Mouse (Mus musculus) gonadal fat pad, adult 2 months (tissue): Measurements from ENCODE around the gene Krtap16-1. TPM values are rescaled to one million over a fixed set of nuclear protein-coding genes. Genes with fewer than 3 reads are reported as not detected.
A peak's percentile ranks its signal among the peaks of the same experiment; 100 is the strongest.

Experiments
- DNase-seq: peaks from one replicate; pipeline ENCODE4 v3.0.0-alpha.2; 2012; ENCODE audit warnings: low read depth
- polyA plus RNA-seq: library from polyadenylated mRNA; depleted of rRNA; stranded (reverse); fragments of >200 nt; gene quantifications from 2 replicates; pipeline ENCODE4 v1.2.3, GENCODE M21; 2012; rRNA removed

Krtap16-1 gene
- polyA plus RNA-seq = not detected in 2 replicates

- no peak for DNase-seq
These were observed at the start of gene Krtap16-1 for GRCm38 (mm10) chr11:99986180-99986647. Gene Krtap16-1 (minus strand): TSS chr11:99986597.

DNA sequence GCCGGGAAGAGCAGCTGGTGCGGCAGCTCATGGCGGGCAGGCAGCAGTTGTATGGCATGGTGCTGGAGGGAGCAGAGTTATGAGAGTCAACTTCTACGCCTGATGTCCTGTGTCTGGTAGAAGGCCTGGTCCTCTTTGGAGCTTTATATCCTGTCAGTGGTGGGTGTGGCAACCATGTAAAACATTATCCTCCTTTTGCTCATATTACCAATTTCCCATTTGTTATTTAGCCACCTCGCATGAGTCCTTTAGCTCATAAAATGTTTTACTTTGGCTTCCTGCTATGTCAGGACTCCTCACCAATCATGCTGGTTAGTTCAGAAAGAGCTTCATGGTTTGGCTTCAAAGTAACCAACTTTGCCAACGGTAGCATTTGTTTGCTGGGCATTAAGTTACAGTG is 43.4 kb upstream of the Krtap16-1 start, which contains the start of gene Krt33b:
TSS of gene Krt33b (minus strand) at position 101 of the 400 bp plus-strand sequence.
- no peak for DNase-seq

DNA sequence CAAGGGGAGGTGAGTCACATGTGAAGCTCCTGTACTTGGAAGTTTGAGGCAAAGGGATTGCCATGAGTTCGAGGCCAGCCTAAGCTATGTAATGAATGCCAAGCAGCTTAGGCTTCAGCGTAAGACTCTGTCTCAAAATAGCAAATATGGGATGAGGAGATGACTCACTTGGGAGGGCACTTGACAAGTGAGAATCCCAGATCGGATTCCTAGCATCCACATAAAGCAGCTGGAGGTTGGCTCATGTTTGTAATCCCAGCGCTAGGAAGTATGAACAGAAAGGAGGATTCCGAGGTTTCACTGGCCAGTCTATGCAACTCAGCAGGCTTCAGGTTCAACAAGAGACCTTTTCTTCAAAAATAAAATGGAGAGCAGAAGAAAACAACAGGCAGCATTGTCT is 35.0 kb upstream of the Krtap16-1 start:
- DNase-seq = no peak

DNA sequence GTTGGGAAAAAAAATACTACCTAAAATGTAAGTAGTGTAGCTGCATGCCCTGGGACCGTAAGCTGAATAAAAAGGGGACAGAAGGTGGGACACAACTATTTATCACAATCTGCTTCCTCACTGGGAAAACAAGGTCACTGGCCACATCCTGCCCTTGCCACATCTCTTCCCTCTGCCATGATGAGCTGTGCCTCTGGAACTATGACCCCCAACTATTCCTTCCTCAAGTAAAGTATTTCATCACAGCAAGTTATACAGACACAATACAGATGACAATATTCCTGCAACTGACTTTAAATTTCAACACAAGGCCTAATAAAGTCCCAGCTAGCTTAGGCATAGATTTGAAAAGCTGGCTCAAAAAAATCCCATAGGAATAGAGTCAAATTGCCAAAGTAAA is 33.1 kb upstream of the Krtap16-1 start:
- DNase-seq = no peak

GRCm38 (mm10) chr11:100016112-100016511 is 29.7 kb upstream of the Krtap16-1 start, which contains the start of gene Krt33a:
Gene Krt33a (minus strand): TSS chr11:100016212.
- no peak for DNase-seq

DNA sequence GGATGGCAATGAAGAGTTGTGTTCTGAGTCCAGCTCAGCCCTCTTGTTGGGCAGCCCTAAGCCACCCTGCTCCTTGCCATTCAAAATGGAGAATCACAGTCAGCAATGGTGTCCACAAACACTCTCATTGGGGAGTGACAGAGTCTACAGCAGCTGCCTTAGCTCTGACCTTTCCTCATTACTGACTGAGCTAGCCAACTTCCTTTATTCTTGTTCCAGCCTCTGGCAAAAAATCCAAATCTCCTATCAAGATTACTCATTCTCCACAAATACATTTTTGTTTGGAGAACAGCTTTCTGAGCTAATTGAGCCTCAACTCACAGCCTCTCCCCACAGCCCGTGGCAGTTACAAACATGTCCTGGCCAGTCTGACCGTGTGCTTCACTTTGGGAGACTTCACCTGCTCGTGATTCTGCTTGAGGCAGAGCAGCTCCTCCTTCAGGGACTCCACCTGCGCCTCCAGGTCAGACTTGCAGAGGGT is 27.3 kb upstream of the Krtap16-1 start:
- no peak for DNase-seq

GRCm38 (mm10) chr11:100010682-100011081 is 24.3 kb upstream of the Krtap16-1 start:
- no peak for DNase-seq

- no peak for DNase-seq
These were observed 21.9 kb upstream of the Krtap16-1 start for GRCm38 (mm10) chr11:100008336-100008735.

- DNase-seq = no peak
These were observed 20.2 kb upstream of the Krtap16-1 start for GRCm38 (mm10) chr11:100006624-100007023.

GRCm38 (mm10) chr11:100005905-100006304 is 19.5 kb upstream of the Krtap16-1 start:
- DNase-seq = peak; percentile 59

GRCm38 (mm10) chr11:100004846-100005245 is 18.4 kb upstream of the Krtap16-1 start:
- no peak for DNase-seq

GRCm38 (mm10) chr11:99999091-99999490 is 12.7 kb upstream of the Krtap16-1 start:
- DNase-seq = no peak

DNA sequence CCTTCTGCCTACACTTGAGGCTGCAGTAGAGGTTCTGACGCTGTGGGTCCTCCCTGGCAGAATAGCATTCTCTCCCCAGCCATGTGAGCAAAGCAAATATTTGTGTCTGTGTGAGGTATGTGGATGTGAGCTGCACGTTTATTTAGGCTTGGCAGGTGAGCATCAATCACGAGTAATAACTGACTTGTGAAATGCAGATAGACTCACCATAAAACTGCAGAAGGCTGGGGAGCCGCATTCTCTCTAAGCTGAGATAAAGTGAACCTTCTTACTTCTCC is 7.9 kb upstream of the Krtap16-1 start:
- DNase-seq = no peak

- no peak for DNase-seq
These were observed 7.4 kb upstream of the Krtap16-1 start, which contains the start of gene Krtap17-1 for GRCm38 (mm10) chr11:99993620-99994383. Gene Krtap17-1 (minus strand): TSS chr11:99993994.

GRCm38 (mm10) chr11:99990571-99990970 is 4.2 kb upstream of the Krtap16-1 start:
- no peak for DNase-seq

DNA sequence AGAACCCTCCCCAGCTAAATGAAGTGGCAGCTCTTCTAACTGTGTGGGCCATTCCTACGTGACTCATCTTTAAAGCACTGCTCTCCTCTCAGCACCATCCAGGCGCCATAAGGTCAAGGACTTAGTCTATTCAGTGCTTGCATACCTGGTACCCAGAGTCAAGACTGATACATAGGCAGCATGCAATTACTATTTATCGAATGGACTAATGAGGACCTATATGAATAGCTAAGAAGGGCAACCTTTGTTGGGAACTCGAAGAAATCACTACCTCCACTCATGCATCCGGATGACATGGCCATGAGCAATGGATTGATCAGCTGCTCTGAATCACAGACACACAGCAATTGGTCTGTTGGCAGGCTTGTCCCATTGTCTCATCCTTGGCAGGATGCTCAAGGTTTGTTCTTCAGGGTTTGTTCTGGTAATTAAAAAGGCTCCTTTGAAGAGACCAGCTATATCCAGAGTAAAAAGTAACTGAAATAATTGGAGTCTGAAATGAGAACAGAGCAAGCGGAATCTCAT is 3.5 kb upstream of the Krtap16-1 start:
- no peak for DNase-seq

DNA sequence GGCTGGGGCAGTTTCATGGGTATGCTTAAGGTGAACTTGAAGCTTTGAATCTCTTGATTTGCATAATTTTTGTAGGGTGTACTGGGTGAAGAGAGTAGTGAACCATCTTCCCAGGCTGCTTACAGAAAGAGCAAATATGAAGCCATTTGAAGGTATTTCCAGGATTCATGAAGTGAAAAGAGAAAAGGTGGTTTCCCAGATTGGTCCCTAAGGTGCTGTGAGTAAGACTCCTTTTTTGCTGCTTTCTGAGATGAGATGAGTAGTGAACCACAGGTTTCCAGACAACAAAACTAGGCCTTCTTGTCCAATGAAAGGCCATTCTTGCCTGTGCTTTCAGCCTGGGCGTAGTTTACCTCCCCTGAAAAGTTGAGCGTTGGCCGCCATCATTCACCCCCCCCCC is 2.1 kb upstream of the Krtap16-1 start:
- DNase-seq = no peak

- no peak for DNase-seq
These were observed 905 bp downstream of the Krtap16-1 start for GRCm38 (mm10) chr11:99985291-99986092.

DNA sequence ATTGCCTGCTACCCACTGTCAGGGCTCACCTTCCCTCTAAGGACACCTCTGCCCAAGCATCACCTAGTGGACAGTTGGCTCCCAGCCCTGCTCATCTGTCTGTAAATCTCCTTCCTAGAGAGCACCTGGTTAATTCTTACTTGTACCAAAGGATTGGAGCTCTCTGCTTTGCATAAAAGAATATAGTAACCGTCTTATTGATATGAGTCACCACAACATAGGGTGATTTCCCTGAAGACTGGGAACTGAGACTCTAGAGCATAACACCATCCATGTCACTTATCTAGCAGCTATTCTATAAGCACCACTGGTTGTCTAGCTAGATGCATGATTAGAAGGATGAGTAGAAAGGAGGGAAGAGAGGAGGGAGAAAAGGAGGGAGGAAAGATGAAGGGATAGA is 3.0 kb downstream of the Krtap16-1 start:
- DNase-seq = no peak

GRCm38 (mm10) chr11:99982731-99983130 is 3.7 kb downstream of the Krtap16-1 start:
- DNase-seq = no peak

- no peak for DNase-seq
These were observed 7.4 kb downstream of the Krtap16-1 start, which contains the start of gene Krtap29-1 for GRCm38 (mm10) chr11:99978953-99979352. Gene Krtap29-1 (minus strand): TSS chr11:99979053.

GRCm38 (mm10) chr11:99965961-99966360 is 20.4 kb downstream of the Krtap16-1 start:
- DNase-seq = no peak
